Mouse (Mus musculus): ENCODE results near the gene Gpc6. TPM values are rescaled to one million over a fixed set of nuclear protein-coding genes. Genes with fewer than 3 reads are reported as not detected.

The Gpc6 gene
- polyA plus RNA-seq, 1 experiment from 2014 or later: 37.7 TPM

DNA sequence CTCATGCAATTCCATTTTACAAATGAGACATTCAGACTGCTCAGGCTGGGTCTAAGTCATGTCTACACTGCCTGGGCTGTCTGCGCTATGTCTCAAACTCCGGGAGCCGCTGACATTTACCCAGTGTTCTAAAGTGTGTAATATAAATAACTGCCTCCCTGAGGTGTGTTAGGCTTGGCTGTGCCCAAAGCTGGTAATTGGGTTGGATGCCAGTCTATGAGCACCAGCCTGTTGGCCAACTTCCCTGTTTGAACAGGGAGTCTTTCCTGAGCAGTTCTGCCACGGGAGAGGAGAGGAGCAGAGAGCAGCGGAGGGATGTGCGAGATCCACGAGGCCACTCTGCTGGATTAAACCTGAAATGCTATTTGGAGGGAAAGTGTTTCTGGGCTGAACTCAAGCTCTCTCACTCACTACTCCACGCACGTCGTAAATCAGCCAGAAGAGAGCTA, 785.4 kb downstream of the Gpc6 start:
- H3K27ac ChIP-seq (replicated peaks): no peak overlapping the region
- H3K4me1 ChIP-seq: peaks cover 6% of the 10 kb centered on the region; the same call in 1 of the 2 replicates
- WGBS: 82% methylated on average over 10 of the region's 10 CpGs
- H3K36me3 ChIP-seq: no peaks in the 10 kb centered on the region
- H3K27me3 ChIP-seq (ENCODE audit: low read depth, poor library complexity, severe bottlenecking): no peaks in the 10 kb centered on the region
- no peak overlapping the region for H3K4me3 ChIP-seq
- no peaks in the 10 kb centered on the region for H3K9me3 ChIP-seq (replicated peaks)
- no peak for DNase-seq (ENCODE audit: low spot score)

GRCm38 (mm10) chr14:117712311-117712710, 787.2 kb downstream of the Gpc6 start:
- DNase-seq (ENCODE audit: low spot score): no peak
- peaks cover 6% of the 10 kb centered on the region; the same call in 1 of the 2 replicates for H3K4me1 ChIP-seq
- 93% methylated on average over 7 of the region's 7 CpGs for WGBS
- no peaks in the 10 kb centered on the region for H3K27me3 ChIP-seq (ENCODE audit: low read depth, poor library complexity, severe bottlenecking)
- no peak overlapping the region for H3K4me3 ChIP-seq
- H3K27ac ChIP-seq (replicated peaks): no peak overlapping the region
- H3K9me3 ChIP-seq (replicated peaks): no peaks in the 10 kb centered on the region
- H3K36me3 ChIP-seq: no peaks in the 10 kb centered on the region

GRCm38 (mm10) chr14:117714165-117714564, 789.0 kb downstream of the Gpc6 start:
- no peak for DNase-seq (ENCODE audit: low spot score)
- H3K27me3 ChIP-seq (ENCODE audit: low read depth, poor library complexity, severe bottlenecking): no peaks in the 10 kb centered on the region
- 81% methylated on average over 8 of the region's 8 CpGs for WGBS

GRCm38 (mm10) chr14:117716305-117716704, 791.2 kb downstream of the Gpc6 start:
- Histone ChIP-seq H3K36me3 (no peaks in the 10 kb centered on the region), H3K27me3 (ENCODE audit: low read depth, poor library complexity, severe bottlenecking) (no peaks in the 10 kb centered on the region), H3K4me1 (no peaks in the 10 kb centered on the region), H3K4me3 (no peak overlapping the region), H3K9me3 (replicated peaks) (no peaks in the 10 kb centered on the region), H3K27ac (replicated peaks) (no peak overlapping the region)
- no peak for DNase-seq (ENCODE audit: low spot score)
- 95% methylated on average over 3 of the region's 3 CpGs for WGBS

More at GRCm38 (mm10) chr14:117714165-117714564, 789.0 kb downstream of the Gpc6 start:
- Histone ChIP-seq H3K4me1 (no peaks in the 10 kb centered on the region), H3K9me3 (replicated peaks) (no peaks in the 10 kb centered on the region), H3K27ac (replicated peaks) (no peak overlapping the region), H3K36me3 (no peaks in the 10 kb centered on the region), H3K4me3 (no peak overlapping the region)

DNA sequence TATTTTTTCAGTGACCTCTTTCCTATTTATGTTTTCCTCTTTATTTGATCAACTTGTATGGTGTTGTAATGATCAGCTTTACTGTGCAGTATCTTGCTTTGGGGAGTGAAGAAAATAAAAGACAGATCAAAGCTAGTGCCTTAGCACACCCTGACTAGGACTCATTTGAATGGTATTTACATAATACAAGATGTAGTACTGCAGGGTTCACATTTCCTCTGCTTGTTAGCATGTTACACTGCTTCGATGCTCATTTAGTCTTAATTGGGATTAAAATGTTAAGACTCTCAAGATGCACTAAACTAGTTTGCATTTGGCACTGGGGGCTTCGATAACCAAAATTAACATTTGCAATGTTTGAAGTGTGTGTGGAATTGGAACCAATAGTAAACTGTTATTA, 803.6 kb downstream of the Gpc6 start:
- Histone ChIP-seq H3K36me3 (no peaks in the 10 kb centered on the region), H3K27me3 (ENCODE audit: low read depth, poor library complexity, severe bottlenecking) (no peaks in the 10 kb centered on the region), H3K4me3 (no peak overlapping the region), H3K4me1 (no peaks in the 10 kb centered on the region; the same call in 1 of the 2 replicates), H3K27ac (replicated peaks) (no peak overlapping the region), H3K9me3 (replicated peaks) (no peaks in the 10 kb centered on the region)
- 89% methylated on average over 2 of the region's 2 CpGs for WGBS
- no peak for DNase-seq (ENCODE audit: low spot score)

DNA sequence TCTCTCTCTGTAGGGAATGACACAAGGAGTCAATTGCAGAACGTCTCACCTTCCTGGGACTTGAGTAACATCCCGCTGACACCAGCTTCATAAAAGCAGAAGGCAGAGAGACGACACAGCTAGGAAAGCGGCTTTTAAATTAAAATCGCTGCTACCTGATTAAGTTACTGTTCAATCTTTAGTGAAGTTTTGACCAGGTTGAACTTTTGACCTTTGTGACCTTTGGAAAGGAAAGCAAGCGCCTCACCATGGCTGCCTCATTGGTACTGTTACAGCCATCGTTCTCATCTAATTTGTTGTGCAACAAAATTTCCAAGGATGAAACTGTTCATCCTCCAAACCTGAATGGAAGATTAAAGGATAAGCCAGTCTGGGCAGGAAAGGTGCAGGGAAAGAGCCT, 830.1 kb downstream of the Gpc6 start:
- peaks cover 13% of the 10 kb centered on the region for H3K4me1 ChIP-seq
- no peaks in the 10 kb centered on the region for H3K27me3 ChIP-seq (ENCODE audit: low read depth, poor library complexity, severe bottlenecking)
- peaks cover 6% of the 10 kb centered on the region; the same call in 1 of the 2 replicates for H3K36me3 ChIP-seq
- H3K9me3 ChIP-seq (replicated peaks): peaks cover 7% of the 10 kb centered on the region; the same call in 1 of the 2 replicates
- 80% methylated on average over 7 of the region's 7 CpGs for WGBS
- no peak for DNase-seq (ENCODE audit: low spot score)
- no peak overlapping the region for H3K4me3 ChIP-seq
- no peak overlapping the region for H3K27ac ChIP-seq (replicated peaks)

GRCm38 (mm10) chr14:117756505-117756904, 831.4 kb downstream of the Gpc6 start:
- WGBS: 91% methylated on average over 7 of the region's 7 CpGs
- H3K4me3 ChIP-seq: no peak overlapping the region
- no peak overlapping the region for H3K27ac ChIP-seq (replicated peaks)
- no peaks in the 10 kb centered on the region for H3K27me3 ChIP-seq (ENCODE audit: low read depth, poor library complexity, severe bottlenecking)
- no peaks in the 10 kb centered on the region for H3K9me3 ChIP-seq (replicated peaks)
- no peaks in the 10 kb centered on the region for H3K36me3 ChIP-seq
- H3K4me1 ChIP-seq: peaks cover 13% of the 10 kb centered on the region
- no peak for DNase-seq (ENCODE audit: low spot score)

GRCm38 (mm10) chr14:117757790-117758358, 832.8 kb downstream of the Gpc6 start:
- no peak for DNase-seq (ENCODE audit: low spot score)
- H3K27me3 ChIP-seq (ENCODE audit: low read depth, poor library complexity, severe bottlenecking): no peaks in the 10 kb centered on the region
- H3K27ac ChIP-seq (replicated peaks): 0 out of 2 replicates have a peak overlapping the region, but pooled peaks have one; percentile 5
- H3K4me3 ChIP-seq: no peak overlapping the region
- no peaks in the 10 kb centered on the region for H3K36me3 ChIP-seq
- peaks cover 13% of the 10 kb centered on the region for H3K4me1 ChIP-seq
- 83% methylated on average over 6 of the region's 6 CpGs for WGBS
- no peaks in the 10 kb centered on the region for H3K9me3 ChIP-seq (replicated peaks)

- H3K4me3 ChIP-seq: no peak overlapping the region
- no peaks in the 10 kb centered on the region for H3K27me3 ChIP-seq (ENCODE audit: low read depth, poor library complexity, severe bottlenecking)
- no peak overlapping the region for H3K27ac ChIP-seq (replicated peaks)
- WGBS: 90% methylated on average over 4 of the region's 4 CpGs
- H3K4me1 ChIP-seq: peaks cover 13% of the 10 kb centered on the region
- no peaks in the 10 kb centered on the region for H3K9me3 ChIP-seq (replicated peaks)
- no peak for DNase-seq (ENCODE audit: low spot score)
- no peaks in the 10 kb centered on the region for H3K36me3 ChIP-seq
Measured at GRCm38 (mm10) chr14:117760830-117761517, 835.9 kb downstream of the Gpc6 start.

DNA sequence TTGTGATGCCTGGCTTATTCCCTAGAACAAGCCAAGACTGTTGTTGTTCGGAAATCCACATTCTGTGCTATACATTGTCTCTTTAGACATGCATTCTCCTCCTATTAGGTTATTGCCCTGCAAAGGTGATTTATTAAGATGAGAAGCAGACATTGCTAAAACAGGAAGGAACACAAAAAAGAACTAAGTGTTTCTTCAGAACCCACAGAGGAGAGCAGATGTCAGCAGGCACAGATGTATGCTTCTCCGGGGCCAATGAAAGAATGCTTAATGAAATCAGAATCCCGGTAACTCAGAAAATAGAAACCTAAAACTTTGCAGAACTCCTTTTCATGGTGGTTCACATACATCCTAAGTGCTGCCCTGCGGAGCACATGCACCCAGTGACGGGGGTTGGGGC, 837.8 kb downstream of the Gpc6 start:
- H3K4me3 ChIP-seq: no peak overlapping the region
- no peak for DNase-seq (ENCODE audit: low spot score)
- H3K27ac ChIP-seq (replicated peaks): no peak overlapping the region
- H3K27me3 ChIP-seq (ENCODE audit: low read depth, poor library complexity, severe bottlenecking): no peaks in the 10 kb centered on the region
- peaks cover 5% of the 10 kb centered on the region for H3K4me1 ChIP-seq
- no peaks in the 10 kb centered on the region for H3K36me3 ChIP-seq
- WGBS: 86% methylated on average over 5 of the region's 5 CpGs
- no peaks in the 10 kb centered on the region for H3K9me3 ChIP-seq (replicated peaks)

GRCm38 (mm10) chr14:117767861-117768260, 842.7 kb downstream of the Gpc6 start:
- Histone ChIP-seq H3K9me3 (replicated peaks) (no peaks in the 10 kb centered on the region), H3K27me3 (ENCODE audit: low read depth, poor library complexity, severe bottlenecking) (no peaks in the 10 kb centered on the region), H3K4me3 (no peak overlapping the region), H3K36me3 (no peaks in the 10 kb centered on the region), H3K27ac (replicated peaks) (no peak overlapping the region), H3K4me1 (no peaks in the 10 kb centered on the region)
- DNase-seq (ENCODE audit: low spot score): no peak
- WGBS: 91% methylated on average over 4 of the region's 4 CpGs

DNA sequence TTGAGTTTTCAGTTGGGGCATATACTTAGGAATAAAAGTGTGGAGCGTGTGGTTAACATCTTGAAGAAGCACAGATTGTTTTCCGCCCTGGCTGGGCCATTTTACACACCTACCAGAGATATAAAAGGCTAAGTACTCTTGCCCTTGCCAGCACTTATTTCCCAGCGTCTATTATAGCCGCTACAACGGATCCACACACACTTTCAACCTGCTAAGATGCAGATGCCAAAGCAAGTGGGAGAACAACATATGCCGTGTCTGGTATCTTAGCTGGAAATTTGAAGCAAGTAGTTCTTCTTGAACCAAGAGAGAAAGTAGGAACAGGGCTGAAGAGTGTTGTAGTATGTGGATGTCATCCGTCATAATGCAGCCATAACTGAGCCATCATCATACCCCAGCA, 843.6 kb downstream of the Gpc6 start:
- Histone ChIP-seq H3K36me3 (no peaks in the 10 kb centered on the region), H3K27ac (replicated peaks) (no peak overlapping the region), H3K4me3 (no peak overlapping the region), H3K27me3 (ENCODE audit: low read depth, poor library complexity, severe bottlenecking) (no peaks in the 10 kb centered on the region), H3K4me1 (no peaks in the 10 kb centered on the region), H3K9me3 (replicated peaks) (no peaks in the 10 kb centered on the region)
- DNase-seq (ENCODE audit: low spot score): no peak
- WGBS: 94% methylated on average over 7 of the region's 7 CpGs

GRCm38 (mm10) chr14:117773373-117773772, 848.3 kb downstream of the Gpc6 start:
- H3K4me3 ChIP-seq: no peak overlapping the region
- H3K9me3 ChIP-seq (replicated peaks): no peaks in the 10 kb centered on the region
- no peak for DNase-seq (ENCODE audit: low spot score)
- H3K27ac ChIP-seq (replicated peaks): no peak overlapping the region
- WGBS: 87% methylated on average over 2 of the region's 2 CpGs
- no peaks in the 10 kb centered on the region for H3K4me1 ChIP-seq
- H3K36me3 ChIP-seq: no peaks in the 10 kb centered on the region
- H3K27me3 ChIP-seq (ENCODE audit: low read depth, poor library complexity, severe bottlenecking): no peaks in the 10 kb centered on the region

Data from midbrain, embryonic 10.5 days (tissue).